Mouse (Mus musculus) liver, embryonic 15.5 days (tissue): ENCODE data around the gene Cenpp. TPM values are rescaled to one million over a fixed set of nuclear protein-coding genes. Genes with fewer than 3 reads are reported as not detected.

Experiments used
- ATAC-seq: fragments of 200-750 bp; cut with Nextera tagmentation; 2 replicates; pipeline ENCODE4 v1.8.0; 2017; ENCODE audit warnings: moderate number of reproducible peaks, mild to moderate bottlenecking, moderate library complexity; ENCODE audit not compliant: insufficient read depth
- H3K27ac ChIP-seq: fragments of 300-500 bp; sonication (generic); replicated peaks from 2 replicates; pipeline ENCODE4 v1.5.1; 2015; ENCODE audit warnings: mild to moderate bottlenecking, inconsistent platforms
- H3K27me3 ChIP-seq: fragments of 300-500 bp; sonication (generic); 2 replicates; pipeline ENCODE4 v1.6.1; 2015; ENCODE audit warnings: mild to moderate bottlenecking, inconsistent platforms
- H3K36me3 ChIP-seq: fragments of 300-500 bp; sonication (generic); replicated peaks from 2 replicates; pipeline ENCODE4 v1.6.1; 2015; ENCODE audit warnings: moderate library complexity, mild to moderate bottlenecking, inconsistent platforms
- H3K4me1 ChIP-seq: fragments of 300-500 bp; sonication (generic); replicated peaks from 2 replicates; pipeline ENCODE4 v1.6.1; 2015; ENCODE audit warnings: inconsistent platforms
- H3K4me2 ChIP-seq: fragments of 300-500 bp; sonication (generic); 2 replicates; pipeline ENCODE4 v1.6.1; 2015; ENCODE audit warnings: moderate library complexity, mild to moderate bottlenecking, inconsistent platforms
- H3K4me3 ChIP-seq: fragments of 300-500 bp; sonication (generic); replicated peaks from 2 replicates; pipeline ENCODE4 v1.5.1; 2015; ENCODE audit warnings: mild to moderate bottlenecking, inconsistent platforms
- H3K9ac ChIP-seq: fragments of 300-500 bp; sonication (generic); 2 replicates; pipeline ENCODE4 v1.6.1; 2015; ENCODE audit warnings: moderate library complexity, mild to moderate bottlenecking, inconsistent platforms
- H3K9me3 ChIP-seq: fragments of 300-500 bp; sonication (generic); replicated peaks from 2 replicates; pipeline ENCODE4 v1.6.1; 2016; ENCODE audit warnings: inconsistent platforms
- WGBS: fragments of 180-500 bp; shearing (Covaris S2); methylation state at CpG from one replicate; pipeline ENCODE4 v1.1.7; 2015; ENCODE audit warnings: mixed read lengths; ENCODE audit not compliant: insufficient replicate concordance; 5-methylcytosine and 5-hydroxymethylcytosine counted together
- polyA plus RNA-seq: library from polyadenylated mRNA; unstranded; fragments of >200 nt; fragmentation: Nextera tagmentation; extraction: Ambion mirVana; gene quantifications from 2 replicates; pipeline ENCODE4 v1.2.1, GENCODE M21; 2015

The Cenpp gene
- polyA plus RNA-seq, 1 experiment from 2014 or later, result 22.7 TPM

DNA sequence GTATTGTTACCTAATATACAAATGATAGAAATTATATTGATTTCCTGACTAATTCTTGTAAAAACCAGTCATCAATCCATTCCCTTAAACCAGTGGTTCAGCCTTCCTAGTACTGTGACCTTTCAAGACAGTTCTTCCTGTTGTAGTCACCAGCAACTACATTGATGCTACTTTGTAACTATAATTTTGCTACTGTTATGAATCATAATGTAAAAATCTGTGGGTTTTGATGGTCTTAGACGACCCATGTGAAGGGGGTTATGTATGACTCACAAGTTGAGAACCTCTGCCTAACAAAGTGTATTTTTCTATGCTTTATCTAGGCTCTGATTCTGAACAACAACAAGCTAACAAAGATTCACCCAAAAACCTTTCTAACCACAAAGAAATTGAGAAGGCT lies 95.7 kb downstream of the Cenpp start:
- WGBS, result 48% methylated on average over 1 of the region's 1 CpGs
- H3K9me3 ChIP-seq, result no peaks in the 10 kb centered on the region
- no peak for ATAC-seq
- no peak overlapping the region for H3K27ac ChIP-seq
- no peak overlapping the region for H3K4me2 ChIP-seq
- no peak overlapping the region for H3K4me3 ChIP-seq
- H3K4me1 ChIP-seq, result peaks cover 10% of the 10 kb centered on the region
- H3K36me3 ChIP-seq, result no peaks in the 10 kb centered on the region
- no peak overlapping the region for H3K9ac ChIP-seq
- no peaks in the 10 kb centered on the region for H3K27me3 ChIP-seq

- Histone ChIP-seq H3K27ac (no peak overlapping the region), H3K36me3 (no peaks in the 10 kb centered on the region), H3K27me3 (no peaks in the 10 kb centered on the region), H3K4me2 (no peak overlapping the region), H3K9me3 (no peaks in the 10 kb centered on the region), H3K4me3 (no peak overlapping the region), H3K4me1 (peaks cover 6% of the 10 kb centered on the region), H3K9ac (no peak overlapping the region)
- ATAC-seq, result no peak
- WGBS, result 70% methylated on average over 1 of the region's 1 CpGs
Observed at GRCm38 (mm10) chr13:49556203-49556602, 96.4 kb downstream of the Cenpp start.

GRCm38 (mm10) chr13:49554519-49554918 lies 98.1 kb downstream of the Cenpp start:
- H3K9me3 ChIP-seq, result no peaks in the 10 kb centered on the region
- H3K4me1 ChIP-seq, result no peaks in the 10 kb centered on the region; the same call in 1 of the 2 replicates
- H3K27ac ChIP-seq, result no peak overlapping the region
- no peak overlapping the region for H3K4me3 ChIP-seq
- ATAC-seq, result no peak
- WGBS, result 81% methylated on average over 5 of the region's 5 CpGs
- H3K36me3 ChIP-seq, result no peaks in the 10 kb centered on the region
- no peak overlapping the region for H3K4me2 ChIP-seq
- H3K27me3 ChIP-seq, result no peaks in the 10 kb centered on the region
- H3K9ac ChIP-seq, result no peak overlapping the region

GRCm38 (mm10) chr13:49549616-49550015 lies 103.0 kb downstream of the Cenpp start:
- no peaks in the 10 kb centered on the region for H3K9me3 ChIP-seq
- H3K4me2 ChIP-seq, result no peak overlapping the region
- 84% methylated on average over 3 of the region's 3 CpGs for WGBS
- no peaks in the 10 kb centered on the region for H3K4me1 ChIP-seq
- no peak overlapping the region for H3K9ac ChIP-seq
- no peaks in the 10 kb centered on the region for H3K27me3 ChIP-seq
- no peak overlapping the region for H3K4me3 ChIP-seq
- no peaks in the 10 kb centered on the region for H3K36me3 ChIP-seq
- H3K27ac ChIP-seq, result no peak overlapping the region
- ATAC-seq, result no peak

GRCm38 (mm10) chr13:49547563-49548150 lies 104.9 kb downstream of the Cenpp start:
- Histone ChIP-seq H3K4me2 (no peak overlapping the region), H3K9ac (no peak overlapping the region), H3K4me3 (no peak overlapping the region), H3K27ac (no peak overlapping the region), H3K27me3 (no peaks in the 10 kb centered on the region), H3K9me3 (no peaks in the 10 kb centered on the region), H3K36me3 (0 out of 2 replicates have a peak, but pooled peaks cover 3% of the 10 kb centered on the region), H3K4me1 (no peaks in the 10 kb centered on the region)
- 27% methylated on average over 1 of the region's 1 CpGs for WGBS
- no peak for ATAC-seq

- no peak overlapping the region for H3K27ac ChIP-seq
- ATAC-seq, result no peak
- H3K9me3 ChIP-seq, result no peaks in the 10 kb centered on the region
- H3K9ac ChIP-seq, result no peak overlapping the region
- no peaks in the 10 kb centered on the region for H3K4me1 ChIP-seq
- 71% methylated on average over 1 of the region's 1 CpGs for WGBS
- 0 out of 2 replicates have a peak, but pooled peaks cover 3% of the 10 kb centered on the region for H3K36me3 ChIP-seq
- no peak overlapping the region for H3K4me3 ChIP-seq
- no peak overlapping the region for H3K4me2 ChIP-seq
- no peaks in the 10 kb centered on the region for H3K27me3 ChIP-seq
Observed at GRCm38 (mm10) chr13:49546517-49546916, 106.1 kb downstream of the Cenpp start.

DNA sequence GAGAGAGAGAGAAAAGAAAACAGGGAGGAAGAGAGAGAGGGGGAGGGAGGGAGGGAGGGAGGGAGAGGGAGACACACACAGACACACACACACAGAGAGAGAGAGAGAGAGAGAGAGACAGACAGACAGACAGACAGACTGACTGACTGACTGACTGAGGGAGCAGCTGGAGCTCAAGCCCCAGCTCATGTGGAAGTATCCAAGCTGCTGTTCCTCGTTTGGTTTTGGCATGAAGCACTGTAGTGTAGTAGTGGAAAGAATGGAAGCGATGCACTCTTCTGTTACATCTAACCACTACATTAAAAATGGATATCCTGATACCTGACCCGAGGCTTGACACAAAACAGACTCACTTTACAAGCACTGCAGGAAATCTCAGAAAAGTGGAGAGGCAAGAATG lies 106.9 kb downstream of the Cenpp start:
- H3K4me2 ChIP-seq, result no peak overlapping the region
- H3K27me3 ChIP-seq, result no peaks in the 10 kb centered on the region
- no peak for ATAC-seq
- H3K36me3 ChIP-seq, result 0 out of 2 replicates have a peak, but pooled peaks cover 3% of the 10 kb centered on the region
- H3K9me3 ChIP-seq, result no peaks in the 10 kb centered on the region
- H3K9ac ChIP-seq, result no peak overlapping the region
- H3K4me1 ChIP-seq, result no peaks in the 10 kb centered on the region
- WGBS, result 53% methylated on average over 3 of the region's 3 CpGs
- H3K27ac ChIP-seq, result no peak overlapping the region
- H3K4me3 ChIP-seq, result no peak overlapping the region

GRCm38 (mm10) chr13:49544279-49544678 lies 108.3 kb downstream of the Cenpp start, which contains the start of gene Aspn:
Gene Aspn, plus strand, starts transcription at chr13:49544443.
- no peak for ATAC-seq
- Histone ChIP-seq H3K4me3 (no peak within 1 kb of the TSS), H3K4me2 (no peak within 1 kb of the TSS), H3K27ac (no peak within 1 kb of the TSS), H3K27me3 (no peaks in the 10 kb centered on the region), H3K9me3 (no peaks in the 10 kb centered on the region), H3K36me3 (0 out of 2 replicates have a peak, but pooled peaks cover 3% of the 10 kb centered on the region), H3K4me1 (no peaks in the 10 kb centered on the region), H3K9ac (no peak within 1 kb of the TSS)
- WGBS, result 77% methylated on average over 3 of the region's 3 CpGs

GRCm38 (mm10) chr13:49538693-49539092 lies 113.9 kb downstream of the Cenpp start:
- H3K4me1 ChIP-seq, result no peaks in the 10 kb centered on the region
- 0 out of 2 replicates have a peak, but pooled peaks cover 3% of the 10 kb centered on the region for H3K36me3 ChIP-seq
- no peak overlapping the region for H3K9ac ChIP-seq
- ATAC-seq, result no peak
- H3K4me3 ChIP-seq, result no peak overlapping the region
- H3K27me3 ChIP-seq, result no peaks in the 10 kb centered on the region
- 74% methylated on average over 1 of the region's 1 CpGs for WGBS
- H3K27ac ChIP-seq, result no peak overlapping the region
- H3K9me3 ChIP-seq, result no peaks in the 10 kb centered on the region
- no peak overlapping the region for H3K4me2 ChIP-seq

DNA sequence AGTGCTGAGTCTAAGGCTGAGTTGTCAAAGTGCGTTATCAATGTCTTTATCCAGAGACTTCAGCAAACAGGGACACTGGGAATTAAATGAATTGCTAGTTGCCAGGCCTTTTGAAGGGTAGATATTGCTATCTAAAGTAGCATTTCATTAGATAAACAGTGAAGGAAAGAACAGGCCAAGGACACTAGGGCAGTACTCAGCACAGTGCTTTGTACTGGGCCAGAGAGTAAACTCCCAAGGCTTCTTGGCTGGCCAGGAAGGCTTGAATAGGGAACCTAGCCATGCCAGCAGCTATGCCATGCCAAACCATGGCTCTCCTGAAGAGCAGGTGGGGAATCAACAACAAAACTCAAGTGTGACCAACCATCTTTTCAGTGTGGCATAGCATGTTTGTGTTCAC lies 115.6 kb downstream of the Cenpp start:
- WGBS, result 85% methylated on average over 1 of the region's 1 CpGs
- ATAC-seq, result no peak
- no peaks in the 10 kb centered on the region for H3K9me3 ChIP-seq
- no peaks in the 10 kb centered on the region for H3K4me1 ChIP-seq
- no peaks in the 10 kb centered on the region for H3K36me3 ChIP-seq
- H3K9ac ChIP-seq, result no peak overlapping the region
- H3K4me3 ChIP-seq, result no peak overlapping the region
- H3K27me3 ChIP-seq, result no peaks in the 10 kb centered on the region
- no peak overlapping the region for H3K27ac ChIP-seq
- H3K4me2 ChIP-seq, result no peak overlapping the region

DNA sequence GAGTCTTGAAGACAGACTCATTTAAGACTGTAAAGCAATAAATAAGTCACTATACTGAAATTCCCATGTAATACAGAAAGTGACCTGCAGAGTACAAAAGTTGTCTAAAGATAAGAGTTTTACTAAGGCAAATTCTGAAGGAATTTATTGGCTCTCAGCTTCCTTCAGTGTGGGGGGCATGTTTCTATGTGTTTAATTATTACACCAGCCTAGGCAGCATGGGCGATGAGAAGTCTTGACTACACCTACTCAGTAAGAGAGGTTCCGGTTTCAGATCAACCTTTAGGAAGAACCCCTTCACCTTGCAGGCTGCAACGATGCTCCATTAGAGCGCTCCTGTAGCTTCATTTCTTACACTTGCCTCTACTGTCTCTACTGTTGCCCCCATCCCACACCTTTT lies 121.9 kb downstream of the Cenpp start:
- Histone ChIP-seq H3K4me2 (no peak overlapping the region), H3K4me3 (no peak overlapping the region)

GRCm38 (mm10) chr13:49526235-49526634 lies 126.3 kb downstream of the Cenpp start:
- Histone ChIP-seq H3K27me3 (no peaks in the 10 kb centered on the region), H3K36me3 (no peaks in the 10 kb centered on the region), H3K4me1 (no peaks in the 10 kb centered on the region), H3K9ac (no peak overlapping the region), H3K27ac (no peak overlapping the region), H3K4me3 (no peak overlapping the region), H3K4me2 (no peak overlapping the region), H3K9me3 (no peaks in the 10 kb centered on the region)
- ATAC-seq, result no peak
- 67% methylated on average over 2 of the region's 2 CpGs for WGBS

More for the DNA sequence above, 121.9 kb downstream of the Cenpp start:
- Histone ChIP-seq H3K27me3 (no peaks in the 10 kb centered on the region), H3K27ac (no peak overlapping the region), H3K9me3 (no peaks in the 10 kb centered on the region), H3K4me1 (no peaks in the 10 kb centered on the region), H3K36me3 (no peaks in the 10 kb centered on the region), H3K9ac (no peak overlapping the region)
- ATAC-seq, result no peak
- WGBS, result 88% methylated on average over 4 of the region's 4 CpGs
